Mouse (Mus musculus) liver, embryonic 14.5 days (tissue): ENCODE measurements around the gene Myrfl. TPM values are rescaled to one million over a fixed set of nuclear protein-coding genes. Genes with fewer than 3 reads are reported as not detected.

ENCODE experiments used
- ATAC-seq: fragments of 200-750 bp; cut with Nextera tagmentation; 2 replicates; pipeline ENCODE4 v1.8.0; 2017; ENCODE audit warnings: moderate number of reproducible peaks, mild to moderate bottlenecking, moderate library complexity; ENCODE audit not compliant: insufficient read depth
- DNase-seq, 3 experiments: peaks; one replicate each; pipeline ENCODE4 v3.0.0-alpha.2; 2012 to 2013; ENCODE audit warnings: low read depth in 3 of 3, low spot score in 3 of 3
- H3K27ac ChIP-seq: fragments of 300-500 bp; sonication (generic); 2 replicates; pipeline ENCODE4 v1.5.1; 2014; ENCODE audit warnings: moderate library complexity, mild to moderate bottlenecking, control low read depth, inconsistent platforms
- H3K27me3 ChIP-seq: fragments of 300-500 bp; sonication (generic); 2 replicates; pipeline ENCODE4 v1.6.1; 2014; ENCODE audit warnings: mild to moderate bottlenecking, low read length, moderate library complexity; ENCODE audit not compliant: control insufficient read depth, insufficient read depth
- H3K36me3 ChIP-seq: fragments of 300-500 bp; sonication (generic); replicated peaks from 2 replicates; pipeline ENCODE4 v1.6.1; 2014; ENCODE audit warnings: low read depth; ENCODE audit not compliant: control insufficient read depth, insufficient read depth
- H3K4me1 ChIP-seq, 2 experiments: fragments of 200-500 bp in 1 of 2; fragments of 300-500 bp in 1 of 2; sonication (generic) in 1 of 2; replicated peaks; 2 replicates each; pipeline ENCODE4 v1.6.1; 2012 to 2014; ENCODE audit warnings: antibody characterized with exemption in 1 of 2, inconsistent platforms in 1 of 2, low read length in 1 of 2; ENCODE audit not compliant: control insufficient read depth in 2 of 2, insufficient read depth in 2 of 2
- H3K4me2 ChIP-seq: fragments of 300-500 bp; sonication (generic); 2 replicates; pipeline ENCODE4 v1.6.1; 2014; ENCODE audit warnings: low read depth, mild to moderate bottlenecking, control low read depth, moderate library complexity
- H3K4me3 ChIP-seq, 2 experiments: fragments of 200-500 bp in 1 of 2; fragments of 300-500 bp in 1 of 2; sonication (generic) in 1 of 2; 2 replicates each; pipeline ENCODE4 v1.5.1; 2012 to 2014; ENCODE audit warnings: low read depth in 2 of 2, low read length in 2 of 2, mild to moderate bottlenecking in 2 of 2, control low read depth in 1 of 2, inconsistent platforms in 1 of 2, moderate library complexity in 1 of 2; ENCODE audit not compliant: insufficient read depth in 1 of 2
- H3K9ac ChIP-seq: fragments of 300-500 bp; sonication (generic); replicated peaks from 2 replicates; pipeline ENCODE4 v1.6.1; 2014; ENCODE audit warnings: mild to moderate bottlenecking, control low read depth, moderate library complexity
- H3K9me3 ChIP-seq: fragments of 300-500 bp; sonication (generic); 2 replicates; pipeline ENCODE4 v1.6.1; 2016; ENCODE audit warnings: low read length, mixed read lengths; ENCODE audit not compliant: control insufficient read depth
- CTCF ChIP-seq: IDR thresholded peaks from 2 replicates; pipeline ENCODE4 v1.5.1; 2016; ENCODE audit warnings: antibody characterized with exemption, low read depth, control low read depth
- EP300 ChIP-seq: IDR thresholded peaks from 2 replicates; pipeline ENCODE4 v1.6.1; 2016; ENCODE audit warnings: antibody characterized with exemption, low read depth
- WGBS: fragments of 180-500 bp; shearing (Covaris S2); extraction: QIAGEN DNeasy Blood & Tissue Kit; methylation state at CpG from one replicate; pipeline ENCODE4 v1.1.7; 2014; ENCODE audit not compliant: insufficient replicate concordance; 5-methylcytosine and 5-hydroxymethylcytosine counted together
- polyA plus RNA-seq, 2 experiments: library from polyadenylated mRNA; depleted of rRNA in 1 of 2; stranded (reverse) in 1 of 2; unstranded in 1 of 2; fragments of >200 nt; fragmentation: Nextera tagmentation in 1 of 2; extraction: Ambion mirVana in 1 of 2; gene quantifications; 2 replicates each; pipeline versions ENCODE4 v1.2.1 to v1.2.3; 2012 to 2014

Gene Myrfl
- polyA plus RNA-seq, 2 experiments: not detected

- no peak overlapping the region for H3K27ac ChIP-seq
- DNase-seq: no peak
- H3K4me3 ChIP-seq: no peak overlapping the region
- 70% methylated on average over 12 of the region's 12 CpGs for WGBS
- H3K4me1 ChIP-seq: no peaks in the 10 kb centered on the region; a peak in 1 of 4 replicates
- no peak for ATAC-seq
- H3K9me3 ChIP-seq: no peaks in the 10 kb centered on the region
- H3K36me3 ChIP-seq: no peaks in the 10 kb centered on the region
- TF ChIP-seq EP300 (no peak), CTCF (no peak)
- H3K27me3 ChIP-seq: no peaks in the 10 kb centered on the region
- H3K9ac ChIP-seq: no peak overlapping the region
- H3K4me2 ChIP-seq: no peak overlapping the region
These were observed 1.4 kb downstream of the Myrfl start for GRCm38 (mm10) chr10:116895108-116895833.

GRCm38 (mm10) chr10:116894540-116894939 lies 2.2 kb downstream of the Myrfl start:
- Histone ChIP-seq H3K27me3 (no peaks in the 10 kb centered on the region), H3K36me3 (no peaks in the 10 kb centered on the region), H3K4me2 (no peak overlapping the region), H3K27ac (no peak overlapping the region), H3K9me3 (no peaks in the 10 kb centered on the region), H3K4me3 (no peak overlapping the region), H3K9ac (no peak overlapping the region), H3K4me1 (no peaks in the 10 kb centered on the region; a peak in 1 of 4 replicates)
- no peak for DNase-seq
- 73% methylated on average over 6 of the region's 6 CpGs for WGBS
- no peak for ATAC-seq
- no peak for TF ChIP-seq CTCF
- no peak for TF ChIP-seq EP300

GRCm38 (mm10) chr10:116893753-116894152 lies 3.0 kb downstream of the Myrfl start:
- no peak for TF ChIP-seq EP300
- TF ChIP-seq CTCF: peak; percentile 51
- Histone ChIP-seq H3K9me3 (no peaks in the 10 kb centered on the region), H3K27me3 (no peaks in the 10 kb centered on the region), H3K27ac (no peak overlapping the region), H3K4me1 (no peaks in the 10 kb centered on the region; a peak in 1 of 4 replicates), H3K4me3 (no peak overlapping the region), H3K4me2 (no peak overlapping the region), H3K9ac (no peak overlapping the region), H3K36me3 (no peaks in the 10 kb centered on the region)
- ATAC-seq (no peak), DNase-seq (no peak)
- 17% methylated on average over 3 of the region's 3 CpGs for WGBS

GRCm38 (mm10) chr10:116890587-116890986 lies 6.1 kb downstream of the Myrfl start:
- no peak for TF ChIP-seq EP300
- TF ChIP-seq CTCF: no peak
- Histone ChIP-seq H3K9ac (no peak overlapping the region), H3K4me2 (no peak overlapping the region), H3K27me3 (no peaks in the 10 kb centered on the region), H3K4me1 (no peaks in the 10 kb centered on the region; a peak in 1 of 4 replicates), H3K27ac (no peak overlapping the region), H3K9me3 (no peaks in the 10 kb centered on the region), H3K36me3 (no peaks in the 10 kb centered on the region), H3K4me3 (no peak overlapping the region)
- DNase-seq (no peak), ATAC-seq (no peak)
- WGBS: 48% methylated on average over 5 of the region's 5 CpGs

GRCm38 (mm10) chr10:116884552-116884951 lies 12.2 kb downstream of the Myrfl start:
- 63% methylated on average over 3 of the region's 3 CpGs for WGBS
- Histone ChIP-seq H3K27ac (no peak overlapping the region), H3K9me3 (no peaks in the 10 kb centered on the region), H3K36me3 (no peaks in the 10 kb centered on the region), H3K9ac (no peak overlapping the region), H3K4me1 (peaks cover 0 to 3% of the 10 kb centered on the region in 2 experiments; a peak in 1 of 4 replicates), H3K4me3 (no peak overlapping the region), H3K27me3 (no peaks in the 10 kb centered on the region), H3K4me2 (no peak overlapping the region)
- ATAC-seq (no peak), DNase-seq (no peak)
- no peak for TF ChIP-seq CTCF
- TF ChIP-seq EP300: no peak
